Mouse (Mus musculus) layer of hippocampus, adult 9-10 months (tissue): ENCODE measurements around the gene Snx32.

Source experiments
- DNase-seq: peaks from one replicate; pipeline ENCODE4 v3.0.0; 2022; ENCODE audit warnings: low spot score

Snx32 gene

DNA sequence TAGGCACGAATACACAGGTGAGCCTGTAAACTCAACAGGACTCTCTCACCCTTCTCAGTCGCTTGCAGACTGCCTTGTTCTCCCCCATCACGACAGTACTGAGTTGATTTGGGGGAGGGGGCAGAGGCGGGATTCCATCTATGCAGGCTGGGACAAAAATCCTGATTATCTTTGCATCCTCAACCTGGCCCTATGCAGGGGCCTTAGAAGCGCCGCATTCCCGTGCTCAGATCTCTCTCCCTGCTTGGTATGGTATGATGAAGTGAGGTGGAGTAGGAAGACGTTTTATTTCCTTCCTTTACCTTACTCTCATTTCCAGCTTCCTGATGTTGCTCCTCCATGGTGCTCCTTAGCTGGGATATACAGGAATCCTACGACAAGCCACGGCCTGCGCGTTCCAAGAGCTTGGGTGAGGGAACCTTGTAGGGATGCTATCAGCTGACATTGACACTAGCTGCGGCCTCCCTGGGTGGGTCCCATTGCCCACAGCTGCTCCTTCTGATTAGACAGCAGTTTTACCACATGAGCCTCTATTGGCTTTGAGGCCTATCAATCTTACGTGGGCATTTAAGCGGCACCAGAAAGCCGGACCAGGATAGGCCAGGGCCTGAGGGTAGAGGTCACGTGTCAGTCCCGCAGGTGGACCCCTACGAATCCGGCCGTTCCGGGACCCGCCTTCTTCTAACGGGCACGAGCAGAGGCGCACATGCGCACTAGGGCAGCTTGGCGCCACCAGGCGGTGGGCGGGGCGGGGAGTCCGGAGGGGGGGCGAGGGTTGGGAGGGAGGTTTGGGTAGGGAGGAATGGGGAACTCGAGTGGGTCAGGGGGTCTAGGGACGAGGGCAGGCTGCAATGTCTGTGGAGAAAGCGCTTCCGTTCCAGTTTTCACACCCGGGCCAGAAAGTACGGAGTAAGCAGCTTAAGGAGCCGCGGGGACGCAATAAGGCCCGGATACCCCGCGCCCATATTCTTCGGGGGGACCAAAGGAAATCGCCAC is at the start of gene Snx32:
Snx32 (minus strand) TSS at position 508 of the 996 bp plus-strand sequence.
- peak; percentile 99 for DNase-seq

DNA sequence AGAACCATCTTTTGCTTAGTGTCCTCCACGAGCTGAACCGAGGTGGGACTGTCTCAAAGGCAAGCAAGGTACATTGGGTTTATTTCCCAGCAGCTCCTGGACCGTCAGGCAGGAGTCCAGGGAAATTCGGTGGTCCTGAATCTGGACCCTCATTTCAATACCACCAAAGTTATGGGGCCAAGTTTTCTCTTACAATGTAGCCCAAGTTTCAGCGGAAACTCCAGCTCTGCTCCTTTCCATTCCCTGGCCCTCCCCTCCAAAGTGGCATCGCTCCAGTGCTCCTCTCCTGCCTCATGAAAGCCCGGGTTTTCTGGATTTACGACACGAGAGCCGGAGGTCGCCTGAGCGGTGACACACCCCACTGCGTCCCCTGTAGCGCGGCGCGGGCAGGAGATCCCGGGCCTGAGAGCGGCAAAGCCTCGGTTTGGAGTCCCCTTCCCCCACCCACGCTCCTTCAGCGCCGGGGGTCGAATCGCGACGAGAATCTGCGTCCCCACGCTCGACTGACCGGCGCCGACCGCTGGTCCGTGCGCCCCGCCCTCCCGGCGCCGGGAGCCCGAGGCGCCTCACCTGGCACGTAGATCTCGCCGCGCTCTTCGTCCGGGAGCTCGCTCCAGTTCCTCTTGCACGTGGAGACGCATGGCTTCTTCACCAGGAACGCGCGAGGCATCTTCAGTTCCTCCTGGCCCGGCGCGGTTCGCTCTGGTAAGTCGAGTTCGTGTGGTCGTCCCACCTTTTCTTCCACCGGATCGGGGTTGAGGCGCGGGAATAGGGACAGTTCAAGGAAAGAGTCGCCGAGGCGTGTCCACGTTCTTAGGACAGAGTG is 49.5 kb upstream of the Snx32 start:
- DNase-seq = no peak

GRCm38 (mm10) chr19:5559229-5559628 is 48.9 kb upstream of the Snx32 start:
- no peak for DNase-seq

DNA sequence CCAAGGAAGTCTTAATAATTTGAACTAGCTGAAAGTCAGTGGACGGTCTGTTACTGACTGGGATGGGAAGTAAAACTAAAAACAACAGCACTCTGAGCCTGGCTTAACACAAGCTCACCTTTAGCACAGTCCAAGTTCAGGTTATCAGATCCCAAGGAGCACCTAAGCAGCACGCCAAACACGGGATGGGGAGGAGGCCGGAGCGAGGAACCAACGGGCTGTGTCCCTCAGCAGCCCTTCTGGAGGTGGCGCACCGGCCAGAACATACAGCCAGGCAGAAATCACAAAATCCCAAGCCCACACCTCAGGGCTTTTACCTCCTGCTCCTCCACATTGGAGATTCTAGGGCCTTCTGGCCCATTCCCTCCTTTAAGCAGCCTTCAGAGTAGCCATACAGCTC is 48.4 kb upstream of the Snx32 start:
- DNase-seq = no peak

DNA sequence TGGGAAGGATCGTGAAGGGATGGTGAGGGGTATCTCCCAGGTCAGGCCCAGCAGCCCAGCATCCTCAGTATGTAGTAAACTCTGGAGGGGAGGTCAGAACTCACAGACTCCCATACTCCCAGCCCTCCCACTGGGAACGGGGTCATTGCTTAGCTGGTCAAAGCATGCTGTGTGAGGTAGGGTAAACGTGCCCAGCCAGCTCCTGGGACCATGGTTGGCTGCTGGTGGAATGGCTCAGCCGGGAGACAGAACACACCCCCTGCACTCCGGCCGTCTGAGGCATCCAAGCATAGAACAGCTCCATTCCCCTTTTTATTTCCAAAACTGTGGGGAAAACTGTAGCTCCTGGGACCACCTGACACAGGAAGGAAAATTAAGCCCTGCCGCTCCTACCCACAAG is 47.8 kb upstream of the Snx32 start:
- no peak for DNase-seq

DNA sequence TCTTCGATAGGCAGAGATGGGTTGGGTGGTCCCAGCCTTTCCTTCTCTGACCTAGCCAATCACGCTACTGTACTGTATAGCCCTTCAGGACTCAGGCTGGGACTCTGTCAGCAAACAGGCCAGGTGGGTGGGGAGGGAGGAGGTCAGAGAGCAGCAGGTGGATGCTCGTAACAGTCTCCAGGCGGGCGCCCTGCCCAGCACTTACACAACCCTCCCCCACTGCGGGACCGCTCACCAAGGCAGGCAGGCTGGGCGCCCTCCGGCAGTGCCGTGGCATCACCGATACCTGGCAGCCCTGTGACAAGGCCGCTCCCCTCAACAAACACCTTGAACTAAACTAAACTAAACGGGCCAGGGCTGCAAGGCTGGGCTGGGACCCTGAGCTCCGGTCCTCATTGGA is 43.9 kb upstream of the Snx32 start:
- DNase-seq = no peak

- DNase-seq = no peak
These were observed 43.5 kb upstream of the Snx32 start for GRCm38 (mm10) chr19:5553802-5554201.

GRCm38 (mm10) chr19:5547471-5548056 is 37.2 kb upstream of the Snx32 start:
- DNase-seq = no peak

- no peak for DNase-seq
These were observed 33.7 kb upstream of the Snx32 start for GRCm38 (mm10) chr19:5544031-5544430.

GRCm38 (mm10) chr19:5543362-5543761 is 33.0 kb upstream of the Snx32 start:
- no peak for DNase-seq

DNA sequence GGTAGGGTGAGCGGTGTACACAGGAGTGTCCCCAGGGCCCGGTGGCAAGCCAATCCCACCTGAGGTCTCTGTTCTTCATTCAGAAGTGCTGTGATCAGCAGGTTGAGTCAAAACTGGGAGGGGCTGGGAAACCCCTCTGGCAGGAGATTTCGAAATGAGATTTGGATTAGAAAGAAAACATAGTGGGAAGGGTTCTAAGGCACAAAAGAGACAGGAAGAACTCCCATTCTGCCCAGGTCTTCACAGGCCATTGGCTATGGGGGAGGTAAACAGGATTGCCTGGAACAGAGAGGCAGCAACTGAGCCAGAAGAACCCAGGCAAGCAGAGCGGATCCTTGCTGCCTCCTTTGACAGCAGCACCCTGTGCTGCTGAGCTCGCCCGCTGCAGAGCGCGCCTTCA is 28.4 kb upstream of the Snx32 start:
- no peak for DNase-seq

DNA sequence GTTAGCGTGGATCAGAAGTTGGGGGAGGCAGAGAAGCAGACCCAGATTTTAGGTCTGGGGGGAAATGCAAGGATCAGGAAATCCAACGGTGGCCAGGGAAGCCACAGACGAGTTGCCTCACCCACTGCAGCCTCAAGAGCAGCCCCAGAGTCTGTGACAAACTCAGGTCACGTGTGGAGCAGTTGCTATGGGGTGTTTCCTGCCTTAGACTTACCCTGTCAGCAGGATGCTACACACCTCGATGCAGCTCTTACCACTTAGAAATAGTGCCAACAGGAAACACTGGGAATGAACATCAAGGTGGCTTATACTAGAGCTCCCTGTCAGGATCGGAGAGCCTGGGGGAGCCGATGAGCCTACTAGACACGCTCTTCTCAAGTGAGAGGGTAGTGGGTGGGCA is 22.2 kb upstream of the Snx32 start:
- no peak for DNase-seq

GRCm38 (mm10) chr19:5530138-5530524 is 19.8 kb upstream of the Snx32 start:
- DNase-seq = no peak

DNA sequence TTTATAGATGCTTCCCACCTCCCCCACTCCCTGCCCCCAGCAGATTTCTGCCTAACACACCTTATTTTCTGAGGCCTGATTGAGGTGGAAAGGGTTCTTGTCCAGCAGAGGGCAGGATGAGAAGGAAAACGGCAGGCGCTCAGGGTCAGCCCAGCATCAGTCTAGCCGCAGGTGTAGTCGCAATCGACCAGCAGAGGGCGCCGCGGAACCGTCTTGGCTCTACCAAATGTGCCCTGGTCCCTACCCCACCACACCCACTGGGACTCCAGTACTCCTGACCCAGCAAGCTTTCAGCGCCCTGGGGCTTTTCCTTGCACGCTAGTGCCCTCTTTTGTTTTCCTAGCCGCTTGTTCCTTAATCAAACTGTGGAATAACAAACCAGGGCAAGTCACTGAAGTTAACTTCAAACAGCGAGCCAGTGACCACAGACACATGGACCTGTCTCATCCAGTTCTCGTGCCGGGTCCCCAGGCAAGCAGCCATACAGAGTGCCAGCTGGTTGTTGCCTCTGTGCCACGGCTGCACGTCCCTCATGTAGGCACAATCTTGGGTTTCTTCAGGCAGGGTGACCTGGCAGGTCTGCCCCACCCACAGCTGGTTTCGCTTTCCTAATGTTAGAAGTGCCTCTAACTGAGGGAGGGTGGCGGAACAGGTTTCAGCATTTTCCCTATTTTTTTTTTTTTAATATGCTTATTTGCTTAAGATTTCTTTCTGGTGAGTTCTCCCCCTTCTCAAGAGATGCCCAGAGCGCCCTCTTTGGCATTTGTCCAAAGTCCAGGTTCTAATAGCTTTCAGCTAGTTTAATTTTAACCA is 19.2 kb upstream of the Snx32 start:
- peak; percentile 85 for DNase-seq

- no peak for DNase-seq
These were observed 14.9 kb upstream of the Snx32 start for GRCm38 (mm10) chr19:5525204-5525603.

DNA sequence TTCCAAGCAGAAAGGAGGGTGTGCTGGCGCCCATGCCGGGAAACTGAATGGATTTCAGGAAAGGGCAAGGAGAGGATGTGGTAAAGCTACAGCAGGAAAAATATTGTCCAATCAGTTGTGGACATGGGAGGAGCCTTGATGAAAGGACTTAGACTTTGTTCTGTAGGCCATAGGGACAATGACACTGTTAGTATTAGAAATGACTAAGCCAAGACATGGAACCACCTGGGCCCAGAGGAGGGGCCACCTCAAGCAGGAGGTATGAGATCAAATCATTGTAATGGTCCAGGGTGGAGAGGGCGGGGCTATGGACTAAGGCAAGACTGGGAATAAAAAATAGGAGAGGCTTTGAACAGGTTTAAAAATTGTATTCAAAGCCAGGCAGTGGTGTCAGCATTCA is 8.4 kb upstream of the Snx32 start:
- DNase-seq = no peak

DNA sequence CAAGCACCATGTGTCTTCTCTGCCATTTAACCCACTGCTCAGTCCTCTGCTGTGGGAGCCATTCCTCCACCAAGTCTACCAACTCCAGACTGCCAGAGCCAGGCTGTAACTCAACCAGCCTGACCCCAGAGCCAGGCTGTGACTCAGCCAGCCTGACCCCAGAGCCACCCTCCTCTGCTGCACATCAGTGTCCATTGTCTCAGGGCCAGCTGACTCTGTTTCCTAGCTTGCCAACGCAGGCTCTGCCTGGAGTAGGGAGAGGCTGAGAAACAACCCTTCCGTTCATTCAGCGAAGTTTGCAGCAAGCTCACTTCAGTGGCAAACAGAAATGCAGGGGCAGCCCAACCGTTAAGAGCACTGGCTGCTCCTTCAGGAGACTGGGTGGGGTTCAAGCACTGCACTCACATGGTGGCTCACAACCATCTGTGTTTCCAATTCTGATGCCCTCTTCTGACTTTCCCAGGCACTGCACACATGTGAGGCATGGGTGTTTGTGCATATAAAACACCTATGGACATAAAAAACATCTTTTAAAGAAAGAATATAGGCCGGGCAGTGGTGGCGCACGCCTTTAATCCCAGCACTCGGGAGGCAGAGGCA is 6.7 kb upstream of the Snx32 start:
- DNase-seq = no peak

- no peak for DNase-seq
These were observed 5.8 kb upstream of the Snx32 start for GRCm38 (mm10) chr19:5515840-5516777.

DNA sequence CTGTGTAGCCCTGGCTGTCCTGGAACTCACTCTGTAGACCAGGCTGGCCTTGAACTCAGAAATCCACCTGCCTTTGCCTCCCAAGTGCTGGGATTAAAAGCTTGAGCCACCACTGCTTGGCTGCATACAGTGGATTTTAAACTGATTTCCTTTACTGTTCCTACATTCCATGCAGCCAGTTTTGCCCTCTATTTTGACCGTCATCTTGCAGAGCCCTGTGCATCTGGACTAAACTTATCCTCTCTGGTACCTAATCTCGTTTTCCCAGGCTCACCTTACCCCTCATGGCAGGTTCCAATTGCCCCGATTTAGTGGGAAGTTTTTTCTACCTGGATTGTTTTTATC is 2.6 kb upstream of the Snx32 start:
- DNase-seq = no peak
